Mouse (Mus musculus): Measurements from ENCODE around the gene Vmn1r80. TPM values are rescaled to one million over a fixed set of nuclear protein-coding genes. Genes with fewer than 3 reads are reported as not detected.
"Not testable (repeated sequence)": the region's sequence is repeated elsewhere in the genome, so short reads cannot be mapped to it uniquely, and the experiment has no call there.

Vmn1r80 gene
- not detected in 2 replicates for polyA plus RNA-seq (2012)

DNA sequence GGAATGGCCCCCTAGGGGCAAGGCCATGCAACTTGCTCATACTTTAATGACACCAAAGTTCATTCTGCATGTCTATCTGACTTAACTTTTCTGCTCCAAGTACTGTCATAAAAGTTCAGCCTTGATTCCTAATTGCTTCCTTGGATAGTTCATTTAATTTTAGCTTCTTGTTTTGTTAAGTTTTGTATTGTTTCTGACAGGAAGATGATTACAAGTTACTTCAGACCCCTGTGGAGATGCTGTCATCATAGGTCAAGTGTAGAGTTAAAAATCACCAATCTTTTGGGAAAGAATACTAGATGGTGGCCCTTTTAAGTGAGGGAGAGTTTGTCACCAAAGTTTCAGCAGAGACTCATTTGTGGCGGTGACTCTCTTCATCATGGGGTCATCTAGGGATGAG lies at the start of gene Vmn1r80:
Gene Vmn1r80 (plus strand): TSS at position 301 of the 400 bp plus-strand sequence.
- TF ChIP-seq GATA1 (IDR thresholded peaks at IDR 0.05; ENCODE audit: low read length), result no peak

DNA sequence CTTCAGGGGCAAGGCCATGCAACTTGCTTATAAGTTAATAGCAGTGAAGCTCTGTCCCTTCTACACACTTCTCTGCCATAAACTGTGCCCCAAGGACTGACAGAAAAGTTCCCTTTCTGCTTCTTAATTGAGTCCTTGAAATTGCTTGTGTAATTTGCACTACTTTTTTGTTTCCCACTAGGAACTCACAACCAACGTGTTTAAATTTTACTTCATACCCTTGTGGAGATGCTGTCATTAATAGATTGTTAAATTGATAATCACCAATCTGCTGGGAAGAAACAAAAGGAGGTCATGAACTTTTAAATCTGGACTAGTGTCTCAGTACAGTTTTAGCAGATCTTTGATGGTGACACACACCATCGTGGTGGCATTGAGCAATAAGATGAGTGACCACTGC lies 39.1 kb upstream of the Vmn1r80 start, which contains the start of gene Vmn1r78:
Gene Vmn1r78 (plus strand): TSS at position 301 of the 400 bp plus-strand sequence.
- no peak for TF ChIP-seq GATA1 (IDR thresholded peaks at IDR 0.05; ENCODE audit: low read length)

DNA sequence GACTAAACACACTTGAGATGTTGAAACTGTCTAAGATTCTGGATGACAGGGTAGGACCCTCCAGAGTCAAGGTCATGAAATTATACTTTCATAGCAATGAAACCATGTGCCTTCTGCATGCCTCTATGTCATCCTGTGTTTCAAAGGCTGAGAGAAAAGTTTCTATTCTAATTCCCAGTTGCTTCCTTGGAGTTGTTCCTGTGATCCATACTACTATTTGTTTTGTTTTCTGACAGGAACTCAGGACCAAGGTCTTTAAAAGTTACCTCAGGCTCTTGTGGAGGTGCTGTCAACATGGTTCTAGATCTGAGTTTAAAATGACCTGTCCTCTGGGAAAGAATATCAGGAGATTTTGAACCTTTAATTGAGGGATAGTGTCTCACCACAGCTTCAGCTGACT lies 18.1 kb upstream of the Vmn1r80 start, which contains the start of gene Vmn1r79:
Gene Vmn1r79 (plus strand): TSS at position 301 of the 400 bp plus-strand sequence.
- not testable (repeated sequence) for TF ChIP-seq GATA1 (IDR thresholded peaks at IDR 0.05; ENCODE audit: low read length)

DNA sequence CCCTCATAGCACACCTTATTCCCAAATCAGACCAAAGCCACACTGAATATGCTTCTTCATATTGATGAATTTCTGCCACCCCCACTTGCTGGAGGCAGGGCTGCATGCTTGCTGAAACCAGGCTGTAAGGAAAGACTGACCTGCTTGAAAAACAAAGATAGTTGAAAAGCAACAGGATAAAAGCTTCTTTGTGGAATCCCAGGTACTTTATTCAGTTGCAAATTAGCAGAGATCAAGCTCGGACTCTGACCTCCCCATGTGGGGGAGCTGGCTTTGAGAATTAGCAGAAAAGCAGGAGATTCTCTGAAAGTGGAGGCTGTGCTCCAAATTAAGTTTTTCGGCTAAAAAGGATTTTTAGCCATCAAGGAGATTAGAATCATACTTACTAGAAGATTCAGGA lies 15.1 kb downstream of the Vmn1r80 start:
- TF ChIP-seq GATA1 (IDR thresholded peaks at IDR 0.05; ENCODE audit: low read length), result no peak

Other genes starting within 250 kb of the Vmn1r80 start
- not detected in 2 replicates for gene Vmn1r77, start 152.5 kb upstream of the Vmn1r80 start, polyA plus RNA-seq (2012)
- gene Vmn1r78, start 39.0 kb upstream of the Vmn1r80 start, polyA plus RNA-seq (2012), result not detected in 2 replicates
- gene Vmn1r79, start 18.0 kb upstream of the Vmn1r80 start, polyA plus RNA-seq (2012), result not detected in 2 replicates
- not detected in 2 replicates for gene Vmn1r81, start 79.0 kb downstream of the Vmn1r80 start, polyA plus RNA-seq (2012)
- not detected in 2 replicates for gene Vmn1r82, start 111.1 kb downstream of the Vmn1r80 start, polyA plus RNA-seq (2012)
- gene Vmn1r83, start 140.2 kb downstream of the Vmn1r80 start, polyA plus RNA-seq (2012), result not detected in 2 replicates
- gene Vmn1r84, start 180.0 kb downstream of the Vmn1r80 start, polyA plus RNA-seq (2012), result not detected in 2 replicates
- 0.15 and 0.28 TPM in 2 replicates for gene Zfp551, start 233.5 kb downstream of the Vmn1r80 start, polyA plus RNA-seq (2012)

Data from G1E-ER4 (cell line).